Comparison of ENCODE assay signal across 8 mouse cellular contexts in the genomic region with DNA sequence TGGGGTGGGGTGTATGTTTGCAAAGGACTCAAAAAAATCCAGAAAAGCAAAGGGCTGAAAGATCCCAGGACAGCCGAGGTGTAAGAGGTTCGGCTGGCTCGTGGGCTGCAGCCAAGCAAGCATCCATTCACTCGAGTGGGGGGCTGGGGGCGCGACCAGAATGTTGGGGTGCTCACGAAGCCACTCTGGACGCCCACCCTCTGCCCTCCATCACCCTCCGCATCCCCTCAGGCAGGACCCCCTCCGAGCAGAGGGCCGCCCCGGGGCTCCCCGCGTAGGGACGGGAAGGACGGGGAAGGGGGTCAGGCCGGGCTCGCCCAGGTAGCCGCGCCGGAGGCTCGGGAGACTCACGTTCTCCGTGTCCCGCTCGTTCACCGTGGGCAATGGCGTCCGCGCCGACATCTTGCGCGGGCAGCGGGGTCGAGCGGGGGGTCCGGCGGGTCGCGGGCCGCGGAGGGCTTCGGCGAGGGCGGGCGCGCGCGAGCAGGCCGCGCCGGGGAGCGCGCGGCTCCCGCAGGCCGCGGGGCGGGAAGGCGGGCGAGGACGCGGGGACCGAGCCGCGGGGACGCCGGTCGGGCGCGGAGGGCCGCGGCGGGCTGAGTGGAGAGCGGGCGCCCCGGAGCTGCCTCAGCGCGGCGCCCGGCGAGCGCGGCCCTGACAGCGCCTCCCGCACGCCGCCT. TPM values are rescaled to one million over a fixed set of nuclear protein-coding genes. Genes with fewer than 3 reads are reported as not detected.
DNase-seq lines count a peak whose midpoint lies in the region; ATAC-seq lines count a peak whose summit lies in the region.

Gene Mark1 (minus strand): TSS at position 500 of the 680 bp plus-strand sequence.

- DNase-seq in gastrocnemius, postnatal 4 days (ENCODE audit: low spot score in 2 of 2) = peak; percentile 36 to 39
- no peak for DNase-seq in gastrocnemius, adult 8-10 months (ENCODE audit: low spot score in 2 of 2)
- peak; percentile 52 for DNase-seq in NIH3T3 (ENCODE audit: low read depth)
- DNase-seq in layer of hippocampus, postnatal 36 days = peak; percentile 44 to 49
- DNase-seq in testis, postnatal 14 days (ENCODE audit: low spot score) = peak; percentile 52

- peak within 1 kb of the TSS; percentile 43 for H3K27ac ChIP-seq in heart, embryonic 13.5 days (replicated peaks)
- H3K27ac ChIP-seq in midbrain, embryonic 13.5 days = peak within 1 kb of the TSS; percentile 94

- H3K4me2 ChIP-seq in heart, embryonic 13.5 days = peak within 1 kb of the TSS; percentile 84
- H3K4me2 ChIP-seq in midbrain, embryonic 13.5 days (replicated peaks) = peak within 1 kb of the TSS; percentile 79

- 0 out of 2 replicates have a peak, but pooled peaks have one; percentile 34 for ATAC-seq in common myeloid progenitor, adult 5-6 weeks (replicated peaks; ENCODE audit: low read depth, poor library complexity, severe bottlenecking)
- ATAC-seq in heart, embryonic 13.5 days (ENCODE audit: extremely low read depth, insufficient number of reproducible peaks, low FRiP score, low TSS enrichment) = no peak
- peak; percentile 67 for ATAC-seq in midbrain, embryonic 13.5 days

- H3K27me3 ChIP-seq in heart, embryonic 13.5 days (replicated peaks) = peaks cover 14% of the 10 kb centered on the region
- H3K27me3 ChIP-seq in midbrain, embryonic 13.5 days = no peaks in the 10 kb centered on the region

- peaks cover 37% of the 10 kb centered on the region for H3K4me1 ChIP-seq in heart, embryonic 13.5 days
- peaks cover 35% of the 10 kb centered on the region for H3K4me1 ChIP-seq in midbrain, embryonic 13.5 days (replicated peaks)

- H3K4me3 ChIP-seq in heart, embryonic 13.5 days = peak within 1 kb of the TSS; percentile 75
- H3K4me3 ChIP-seq in midbrain, embryonic 13.5 days (replicated peaks) = peak within 1 kb of the TSS; percentile 81

- under 1% methylated on average over 55 of the region's 88 CpGs for WGBS in heart, embryonic 13.5 days
- 0% methylated on average over 55 of the region's 88 CpGs for WGBS in midbrain, embryonic 13.5 days

- H3K9ac ChIP-seq in heart, embryonic 13.5 days = peak within 1 kb of the TSS; percentile 95
- H3K9ac ChIP-seq in midbrain, embryonic 13.5 days (replicated peaks) = peak within 1 kb of the TSS; percentile 97

- H3K9me3 ChIP-seq in heart, embryonic 13.5 days = no peaks in the 10 kb centered on the region
- H3K9me3 ChIP-seq in midbrain, embryonic 13.5 days = no peaks in the 10 kb centered on the region

- H3K36me3 ChIP-seq in heart, embryonic 13.5 days = no peaks in the 10 kb centered on the region
- no peaks in the 10 kb centered on the region for H3K36me3 ChIP-seq in midbrain, embryonic 13.5 days

RNA-seq across cellular contexts. Expression of gene Mark1, which starts in this region (rescaled TPM):
- 10 to 100 TPM; 12.9 to 13.6 TPM for total RNA-seq in gastrocnemius, postnatal 4 days (2021)
- total RNA-seq in gastrocnemius, adult 8-10 months (2022) = 1 to 10 TPM; 1.4 to 2.5 (median 1.9) TPM
- not detected in 2 replicates for total RNA-seq in common myeloid progenitor, adult 5-6 weeks (2017)
- polyA plus RNA-seq in heart, embryonic 13.5 days (2015; fragmentation: Nextera tagmentation; extraction: Ambion mirVana) = 1.5 and 1.9 TPM in 2 replicates
- 10 to 100 TPM; 51.6 to 54.3 TPM for total RNA-seq in layer of hippocampus, postnatal 36 days (2021)
- polyA plus RNA-seq in midbrain, embryonic 13.5 days (2015; fragmentation: Nextera tagmentation; extraction: Ambion mirVana) = 13.0 TPM in 2 replicates

Comparison
In these comparisons a context has a peak if more than half of its experiments do, and no peak if none do; other contexts are left out.
1. DNase-seq: peak in gastrocnemius, postnatal 4 days (2 of 2), NIH3T3 (single experiment), layer of hippocampus, postnatal 36 days (2 of 2) and testis, postnatal 14 days (single experiment); none in gastrocnemius, adult 8-10 months (0 of 2).
2. Peak in ATAC-seq in common myeloid progenitor, adult 5-6 weeks; RNA of the gene not detected or under 1 TPM.